7 mouse cellular contexts compared by ENCODE assay signal in genomic region chrX:98919423-98919822, GRCm38 (mm10). TPM values are rescaled to one million over a fixed set of nuclear protein-coding genes. Genes with fewer than 3 reads are reported as not detected.
DNase-seq lines count a peak whose midpoint lies in the region; ATAC-seq and TF ChIP-seq lines count a peak whose summit lies in the region.

No protein-coding gene starts in this region.

- H3K36me3 ChIP-seq in kidney, adult 2 months (ENCODE audit: control insufficient read depth, insufficient read depth, low read length), result no peaks in the 10 kb centered on the region

- no peak overlapping the region for H3K4me3 ChIP-seq in kidney, adult 2 months (ENCODE audit: insufficient read depth, low read depth, low read length)

- no peaks in the 10 kb centered on the region for H3K27me3 ChIP-seq in kidney, adult 2 months (replicated peaks; ENCODE audit: control insufficient read depth, insufficient read depth, low read length)

- WGBS in kidney, adult 2 months, result 6% methylated on average over 6 of the region's 6 CpGs

- peak; percentile 53 for DNase-seq in kidney, adult 2 months
- no peak for DNase-seq in kidney, adult 11 months
- DNase-seq in CD4-positive helper T cell, adult 2 months (ENCODE audit: low read depth, low spot score), result peak; percentile 5
- DNase-seq in Muller cell, postnatal 12 days (ENCODE audit: inconsistent ontology term), result peak; percentile 30
- peak; percentile 49 for DNase-seq in forelimb bud, embryonic 11.5 days (ENCODE audit: low read depth, low spot score)
- DNase-seq in lung, postnatal 36 days, result peak; percentile 76

- H3K4me1 ChIP-seq in kidney, adult 2 months (ENCODE audit: control insufficient read depth, insufficient read depth, low read length), result no peaks in the 10 kb centered on the region

- no peak for TF ChIP-seq POLR2A in kidney, adult 2 months (IDR thresholded peaks at IDR 0.05; ENCODE audit: low read depth, low read length)

- H3K27ac ChIP-seq in kidney, adult 2 months (ENCODE audit: insufficient read depth, low read depth, low read length), result no peak overlapping the region

- TF ChIP-seq CTCF in kidney, adult 2 months (conservative IDR thresholded peaks at IDR 0.05; ENCODE audit: insufficient read depth, insufficient read length, low read depth, low read length), result peak; percentile 37; the same call in 1 of the 2 replicates

- ATAC-seq in erythroblast, adult 5-6 weeks (replicated peaks; ENCODE audit: low FRiP score, poor library complexity, severe bottlenecking), result no peak; the same call in 1 of the 2 replicates

RNA-seq across cellular contexts. Expression of gene Yipf6, which starts 16.7 kb away (rescaled TPM):
- 23.5 and 24.1 TPM in 2 replicates for polyA plus RNA-seq in kidney, adult 2 months (2012; rRNA removed)
- total RNA-seq in erythroblast, adult 5-6 weeks (2015; ENCODE audit: low replicate concordance), result 5.2 and 6.9 TPM in 2 replicates
- 5.9 and 9.6 TPM in 2 replicates for total RNA-seq in erythroblast, adult 5-6 weeks (2017; ENCODE audit: low replicate concordance)

RNA-seq across cellular contexts. Expression of gene Ophn1, which starts 28.6 kb away (rescaled TPM):
- polyA plus RNA-seq in kidney, adult 2 months (2012; rRNA removed), result 2.7 and 3.1 TPM in 2 replicates
- total RNA-seq in erythroblast, adult 5-6 weeks (2015; ENCODE audit: low replicate concordance), result 0.63 and 3.3 TPM in 2 replicates
- 0.14 and 0.34 TPM in 2 replicates for total RNA-seq in erythroblast, adult 5-6 weeks (2017; ENCODE audit: low replicate concordance)
